Mouse (Mus musculus) embryonic fibroblast, embryonic 13.5 days (primary cell): Measurements from ENCODE around the gene Rdh11.

ENCODE experiments used
- CTCF ChIP-seq: IDR thresholded peaks from 2 replicates; pipeline ENCODE4 v1.5.1; 2011; ENCODE audit warnings: mild to moderate bottlenecking, control low read depth, low read length, moderate library complexity, borderline replicate concordance; ENCODE audit not compliant: insufficient read depth
- POLR2A ChIP-seq: IDR thresholded peaks from 2 replicates; pipeline ENCODE4 v1.6.1; 2011; ENCODE audit warnings: low read depth, mild to moderate bottlenecking, control low read depth, low read length, moderate library complexity

DNA sequence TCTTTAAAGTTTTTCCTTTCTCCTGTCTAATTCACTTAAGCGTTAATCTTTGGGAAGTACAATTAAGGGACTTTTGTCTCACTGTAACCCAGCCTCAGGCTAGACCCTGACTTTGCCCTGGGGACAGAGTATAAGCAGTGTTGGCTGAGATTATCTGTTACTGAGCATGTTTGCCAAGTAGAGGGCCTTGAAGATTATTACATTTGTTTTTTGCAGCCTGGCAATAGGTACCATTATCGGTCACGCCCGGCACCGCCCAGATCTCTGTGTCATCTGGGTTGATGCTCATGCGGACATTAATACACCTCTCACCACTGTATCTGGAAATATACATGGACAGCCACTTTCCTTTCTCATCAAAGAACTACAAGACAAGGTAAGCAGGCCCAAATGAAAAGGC, 42.4 kb downstream of the Rdh11 start:
- TF ChIP-seq CTCF: no peak
- no peak for TF ChIP-seq POLR2A
